Mouse (Mus musculus): ENCODE measurements around the gene Gimap8. TPM values are rescaled to one million over a fixed set of nuclear protein-coding genes. Genes with fewer than 3 reads are reported as not detected.

Gimap8 gene
- polyA plus RNA-seq, 1 experiment, result not detected

GRCm38 (mm10) chr6:48700251-48701075 lies 53.4 kb downstream of the Gimap8 start:
- TF ChIP-seq CTCF (IDR thresholded peaks at IDR 0.05; ENCODE audit: low read depth, low read length) (no peak), POLR2A (IDR thresholded peaks at IDR 0.05; ENCODE audit: borderline replicate concordance, low read depth, low read length) (no peak)
- Histone ChIP-seq H3K4me1 (ENCODE audit: control insufficient read depth, insufficient read depth, low read length) (peaks cover 29% of the 10 kb centered on the region), H3K27ac (ENCODE audit: insufficient read depth, low read depth, low read length) (no peak overlapping the region), H3K4me3 (ENCODE audit: insufficient read depth, low read length) (no peak overlapping the region)

DNA sequence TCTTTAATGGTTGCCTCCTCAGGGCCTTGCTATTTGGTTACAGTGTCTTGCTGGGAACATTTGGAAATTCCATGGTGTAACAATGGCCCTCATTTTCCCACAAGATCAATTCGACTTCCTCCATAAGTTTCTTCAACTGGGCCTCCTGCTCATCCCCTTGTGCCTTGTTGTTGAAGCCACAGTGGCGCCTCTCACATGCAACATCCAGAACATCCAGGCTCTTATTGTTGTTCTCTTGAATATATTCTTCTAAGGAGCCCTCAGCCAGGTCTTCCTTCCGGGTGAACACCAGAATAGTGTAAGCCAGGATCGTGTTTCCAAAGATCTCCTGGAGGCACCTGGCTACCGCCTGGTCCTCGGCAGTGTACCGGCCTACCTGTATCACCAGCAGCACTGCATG lies 55.1 kb downstream of the Gimap8 start:
- Histone ChIP-seq H3K4me3 (ENCODE audit: insufficient read depth, low read length) (no peak overlapping the region), H3K27ac (ENCODE audit: insufficient read depth, low read depth, low read length) (no peak overlapping the region), H3K4me1 (ENCODE audit: control insufficient read depth, insufficient read depth, low read length) (peaks cover 29% of the 10 kb centered on the region)
- no peak for TF ChIP-seq POLR2A (IDR thresholded peaks at IDR 0.05; ENCODE audit: borderline replicate concordance, low read depth, low read length)

- Histone ChIP-seq H3K4me1 (ENCODE audit: control insufficient read depth, insufficient read depth, low read length) (peaks cover 29% of the 10 kb centered on the region), H3K27ac (ENCODE audit: insufficient read depth, low read depth, low read length) (no peak overlapping the region), H3K4me3 (ENCODE audit: insufficient read depth, low read length) (no peak overlapping the region)
- TF ChIP-seq POLR2A (IDR thresholded peaks at IDR 0.05; ENCODE audit: borderline replicate concordance, low read depth, low read length) (no peak), CTCF (IDR thresholded peaks at IDR 0.05; ENCODE audit: low read depth, low read length) (no peak)
Measured at GRCm38 (mm10) chr6:48702601-48703000, 55.6 kb downstream of the Gimap8 start.

DNA sequence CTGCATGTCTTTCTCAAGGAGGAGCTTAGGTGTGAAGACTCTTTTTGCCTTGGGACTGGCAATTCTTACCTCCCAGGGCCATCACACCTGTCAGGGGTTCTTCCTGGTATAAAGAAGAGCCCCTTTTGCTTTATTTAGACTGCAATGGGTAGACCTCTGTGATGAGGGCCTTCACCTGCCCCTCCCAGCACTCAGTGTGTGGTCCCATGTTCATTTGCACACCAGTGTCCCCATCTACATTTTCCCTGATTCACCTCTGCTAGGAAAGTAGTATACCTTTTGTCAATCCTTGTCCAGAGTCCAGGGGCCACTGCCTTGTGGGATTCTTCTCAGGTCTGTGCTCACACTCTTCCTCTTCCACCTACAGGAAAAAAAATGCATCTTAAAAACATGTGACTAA lies 57.1 kb downstream of the Gimap8 start:
- TF ChIP-seq CTCF (IDR thresholded peaks at IDR 0.05; ENCODE audit: low read depth, low read length), result no peak
- no peak for TF ChIP-seq POLR2A (IDR thresholded peaks at IDR 0.05; ENCODE audit: borderline replicate concordance, low read depth, low read length)
- Histone ChIP-seq H3K4me1 (ENCODE audit: control insufficient read depth, insufficient read depth, low read length) (peaks cover 27% of the 10 kb centered on the region), H3K27ac (ENCODE audit: insufficient read depth, low read depth, low read length) (no peak overlapping the region), H3K4me3 (ENCODE audit: insufficient read depth, low read length) (no peak overlapping the region)

DNA sequence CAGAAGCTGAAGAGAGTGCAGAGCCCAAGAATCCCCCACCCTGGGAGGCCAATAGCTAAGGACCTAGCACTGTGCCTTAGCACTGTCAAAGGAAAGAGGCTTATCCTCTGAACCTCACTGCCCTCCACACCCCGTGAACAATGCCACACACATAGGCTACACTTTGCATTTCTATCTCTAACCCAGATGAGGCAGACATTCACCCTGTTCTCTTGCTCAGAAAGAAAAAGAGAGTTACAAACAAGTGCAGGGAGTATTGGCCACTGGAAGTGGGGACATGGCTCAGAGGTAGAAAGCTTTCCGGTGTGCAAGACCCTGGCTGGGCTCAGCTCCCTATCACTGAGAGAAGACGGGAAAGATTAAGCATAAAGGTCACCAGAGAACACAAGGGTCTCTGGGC lies 59.1 kb downstream of the Gimap8 start:
- no peak overlapping the region for H3K4me3 ChIP-seq (ENCODE audit: insufficient read depth, low read length)
- no peak overlapping the region for H3K27ac ChIP-seq (ENCODE audit: insufficient read depth, low read depth, low read length)
- no peak for TF ChIP-seq POLR2A (IDR thresholded peaks at IDR 0.05; ENCODE audit: borderline replicate concordance, low read depth, low read length)
- no peak for TF ChIP-seq CTCF (IDR thresholded peaks at IDR 0.05; ENCODE audit: low read depth, low read length)
- H3K4me1 ChIP-seq (ENCODE audit: control insufficient read depth, insufficient read depth, low read length), result peaks cover 13% of the 10 kb centered on the region

Other genes with a start within 250 kb of the Gimap8 start
- gene Zfp467, start 201.4 kb upstream of the Gimap8 start, polyA plus RNA-seq (2012; ENCODE audit: insufficient read depth, insufficient read length, missing spikeins), result 44.4 and 50.9 TPM in 2 replicates
- gene Sspo, start 199.0 kb upstream of the Gimap8 start, polyA plus RNA-seq (2012; ENCODE audit: insufficient read depth, insufficient read length, missing spikeins), result 0.11 TPM in 1 of 2 replicates, not detected in the other
- gene Atp6v0e2, start 109.6 kb upstream of the Gimap8 start, polyA plus RNA-seq (2012; ENCODE audit: insufficient read depth, insufficient read length, missing spikeins), result 1.2 TPM in 1 of 2 replicates, not detected in the other
- gene Lrrc61, start 92.4 kb upstream of the Gimap8 start, polyA plus RNA-seq (2012; ENCODE audit: insufficient read depth, insufficient read length, missing spikeins), result 17.3 and 19.1 TPM in 2 replicates
- gene Rarres2, start 74.4 kb upstream of the Gimap8 start, polyA plus RNA-seq (2012; ENCODE audit: insufficient read depth, insufficient read length, missing spikeins), result not detected in 2 replicates
- gene Gm45021, start 57.6 kb upstream of the Gimap8 start, polyA plus RNA-seq (2012; ENCODE audit: insufficient read depth, insufficient read length, missing spikeins), result not detected in 2 replicates
- 10.7 and 13.3 TPM in 2 replicates for gene Repin1, start 53.4 kb upstream of the Gimap8 start, polyA plus RNA-seq (2012; ENCODE audit: insufficient read depth, insufficient read length, missing spikeins)
- gene Gm44965, start 53.3 kb upstream of the Gimap8 start, polyA plus RNA-seq (2012; ENCODE audit: insufficient read depth, insufficient read length, missing spikeins), result not detected in 2 replicates
- gene Zfp775, start 45.2 kb upstream of the Gimap8 start, polyA plus RNA-seq (2012; ENCODE audit: insufficient read depth, insufficient read length, missing spikeins), result 2.9 TPM in 2 replicates
- gene AI854703, start 20.5 kb upstream of the Gimap8 start, polyA plus RNA-seq (2012; ENCODE audit: insufficient read depth, insufficient read length, missing spikeins), result 0.15 TPM in 1 of 2 replicates, not detected in the other
- not detected in 2 replicates for gene Gimap9, start 28.9 kb downstream of the Gimap8 start, polyA plus RNA-seq (2012; ENCODE audit: insufficient read depth, insufficient read length, missing spikeins)
- gene Gimap4, start 37.3 kb downstream of the Gimap8 start, polyA plus RNA-seq (2012; ENCODE audit: insufficient read depth, insufficient read length, missing spikeins), result 0.40 TPM in 1 of 2 replicates, not detected in the other
- 0.46 TPM in 1 of 2 replicates, not detected in the other for gene Gimap6, start 61.0 kb downstream of the Gimap8 start, polyA plus RNA-seq (2012; ENCODE audit: insufficient read depth, insufficient read length, missing spikeins)
- not detected in 2 replicates for gene Gm28053, start 71.4 kb downstream of the Gimap8 start, polyA plus RNA-seq (2012; ENCODE audit: insufficient read depth, insufficient read length, missing spikeins)
- not detected in 2 replicates for gene Gimap7, start 71.4 kb downstream of the Gimap8 start, polyA plus RNA-seq (2012; ENCODE audit: insufficient read depth, insufficient read length, missing spikeins)
- not detected in 2 replicates for gene Gimap1, start 91.8 kb downstream of the Gimap8 start, polyA plus RNA-seq (2012; ENCODE audit: insufficient read depth, insufficient read length, missing spikeins)
- not detected in 2 replicates for gene Gimap5, start 99.0 kb downstream of the Gimap8 start, polyA plus RNA-seq (2012; ENCODE audit: insufficient read depth, insufficient read length, missing spikeins)
- gene Gimap3, start 123.6 kb downstream of the Gimap8 start, polyA plus RNA-seq (2012; ENCODE audit: insufficient read depth, insufficient read length, missing spikeins), result not detected in 2 replicates
- 376 and 481 TPM in 2 replicates for gene Tmem176a, start 193.7 kb downstream of the Gimap8 start, polyA plus RNA-seq (2012; ENCODE audit: insufficient read depth, insufficient read length, missing spikeins)
- 992 and 1,024 TPM in 2 replicates for gene Tmem176b, start 194.3 kb downstream of the Gimap8 start, polyA plus RNA-seq (2012; ENCODE audit: insufficient read depth, insufficient read length, missing spikeins)
- gene Aoc1, start 225.7 kb downstream of the Gimap8 start, polyA plus RNA-seq (2012; ENCODE audit: insufficient read depth, insufficient read length, missing spikeins), result not detected in 2 replicates

Measured in bone marrow macrophage, adult 2 months (primary cell).